Mouse (Mus musculus) midbrain, embryonic 10.5 days (tissue): Measurements from ENCODE around the gene Rps18. TPM values are rescaled to one million over a fixed set of nuclear protein-coding genes. Genes with fewer than 3 reads are reported as not detected.
"Not testable (repeated sequence)": the region's sequence is repeated elsewhere in the genome, so short reads cannot be mapped to it uniquely, and the experiment has no call there.

ENCODE experiments used
- DNase-seq: peaks from one replicate; pipeline ENCODE4 v3.0.0-alpha.2; 2017; ENCODE audit warnings: low spot score
- H3K27ac ChIP-seq: fragments of 300-500 bp; sonication (generic); replicated peaks from 2 replicates; pipeline ENCODE4 v1.5.1; 2016; ENCODE audit warnings: mild to moderate bottlenecking
- H3K27me3 ChIP-seq: fragments of 300-500 bp; sonication (generic); 2 replicates; pipeline ENCODE4 v1.6.1; 2016; ENCODE audit warnings: low read depth, mild to moderate bottlenecking; ENCODE audit not compliant: poor library complexity, severe bottlenecking
- H3K36me3 ChIP-seq: fragments of 300-500 bp; sonication (generic); 2 replicates; pipeline ENCODE4 v1.6.1; 2016; ENCODE audit warnings: mild to moderate bottlenecking, moderate library complexity
- H3K4me1 ChIP-seq: fragments of 300-500 bp; sonication (generic); 2 replicates; pipeline ENCODE4 v1.6.1; 2016
- H3K4me3 ChIP-seq: fragments of 300-500 bp; sonication (generic); 2 replicates; pipeline ENCODE4 v1.5.1; 2016; ENCODE audit warnings: mild to moderate bottlenecking, moderate library complexity
- H3K9me3 ChIP-seq: fragments of 300-500 bp; sonication (generic); replicated peaks from 2 replicates; pipeline ENCODE4 v1.6.1; 2016; ENCODE audit warnings: mild to moderate bottlenecking
- WGBS: fragments of 180-500 bp; shearing (Covaris S2); methylation state at CpG from one replicate; pipeline ENCODE4 v1.1.7; 2016; 5-methylcytosine and 5-hydroxymethylcytosine counted together
- polyA plus RNA-seq: library from polyadenylated mRNA; unstranded; fragments of >200 nt; fragmentation: Nextera tagmentation; extraction: Ambion mirVana; gene quantifications from 2 replicates; pipeline ENCODE4 v1.2.1, GENCODE M21; 2016

Gene Rps18
- polyA plus RNA-seq, 1 experiment from 2014 or later: 1,576 TPM

DNA sequence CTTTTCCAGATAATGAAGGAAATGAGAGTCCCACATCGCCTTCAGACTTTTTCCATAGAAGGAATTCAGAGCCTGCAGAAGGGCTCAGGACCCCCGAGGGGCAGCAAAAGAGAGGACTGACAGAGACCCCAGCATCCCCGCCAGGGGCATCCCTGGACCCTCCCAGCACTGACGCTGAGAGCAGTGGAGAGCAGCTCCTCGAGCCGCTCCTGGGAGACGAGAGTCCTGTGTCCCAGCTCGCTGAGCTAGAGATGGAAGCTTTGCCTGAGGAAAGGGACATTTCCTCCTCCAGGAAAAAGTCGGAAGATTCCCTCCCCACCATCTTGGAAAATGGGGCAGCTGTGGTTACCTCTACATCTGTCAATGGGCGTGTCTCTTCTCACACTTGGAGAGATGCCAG is 42.5 kb downstream of the Rps18 start:
- H3K27ac ChIP-seq: no peak overlapping the region
- DNase-seq: no peak
- H3K4me3 ChIP-seq: 0 out of 2 replicates have a peak overlapping the region, but pooled peaks have one; percentile 21
- peaks cover 64% of the 10 kb centered on the region for H3K36me3 ChIP-seq
- no peaks in the 10 kb centered on the region for H3K9me3 ChIP-seq
- peaks cover 11% of the 10 kb centered on the region for H3K27me3 ChIP-seq
- WGBS: 90% methylated on average over 10 of the region's 10 CpGs
- H3K4me1 ChIP-seq: peaks cover 65% of the 10 kb centered on the region

DNA sequence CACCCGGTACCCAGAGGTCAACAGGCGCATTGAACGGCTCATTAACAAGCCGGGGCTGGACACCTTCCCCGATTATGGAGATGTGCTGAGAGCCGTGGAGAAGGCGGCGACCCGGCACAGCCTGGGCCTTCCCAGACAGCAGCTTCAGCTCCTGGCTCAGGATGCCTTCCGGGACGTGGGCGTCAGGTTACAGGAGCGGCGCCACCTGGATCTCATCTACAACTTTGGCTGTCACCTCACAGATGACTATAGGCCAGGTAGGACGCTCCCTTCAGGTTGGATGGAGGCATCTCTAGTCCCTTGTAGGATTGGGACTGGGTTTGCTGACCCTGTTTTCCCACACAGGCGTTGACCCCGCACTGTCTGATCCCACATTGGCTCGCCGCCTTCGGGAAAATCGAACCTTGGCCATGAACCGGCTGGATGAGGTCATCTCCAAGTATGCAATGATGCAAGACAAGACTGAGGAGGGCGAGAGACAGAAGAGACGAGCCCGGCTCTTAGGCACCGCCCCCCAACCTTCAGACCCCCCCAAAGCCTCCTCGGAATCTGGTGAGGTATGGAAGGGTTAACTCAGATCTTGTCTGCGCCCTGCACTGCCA is 43.9 kb downstream of the Rps18 start:
- DNase-seq: no peak
- H3K9me3 ChIP-seq: no peaks in the 10 kb centered on the region
- peaks cover 50% of the 10 kb centered on the region for H3K36me3 ChIP-seq
- 93% methylated on average over 28 of the region's 28 CpGs for WGBS
- H3K27ac ChIP-seq: no peak overlapping the region
- peaks cover 58% of the 10 kb centered on the region for H3K4me1 ChIP-seq
- H3K27me3 ChIP-seq: peaks cover 3% of the 10 kb centered on the region; the same call in 1 of the 2 replicates
- 0 out of 2 replicates have a peak overlapping the region, but pooled peaks have one; percentile 10 for H3K4me3 ChIP-seq

DNA sequence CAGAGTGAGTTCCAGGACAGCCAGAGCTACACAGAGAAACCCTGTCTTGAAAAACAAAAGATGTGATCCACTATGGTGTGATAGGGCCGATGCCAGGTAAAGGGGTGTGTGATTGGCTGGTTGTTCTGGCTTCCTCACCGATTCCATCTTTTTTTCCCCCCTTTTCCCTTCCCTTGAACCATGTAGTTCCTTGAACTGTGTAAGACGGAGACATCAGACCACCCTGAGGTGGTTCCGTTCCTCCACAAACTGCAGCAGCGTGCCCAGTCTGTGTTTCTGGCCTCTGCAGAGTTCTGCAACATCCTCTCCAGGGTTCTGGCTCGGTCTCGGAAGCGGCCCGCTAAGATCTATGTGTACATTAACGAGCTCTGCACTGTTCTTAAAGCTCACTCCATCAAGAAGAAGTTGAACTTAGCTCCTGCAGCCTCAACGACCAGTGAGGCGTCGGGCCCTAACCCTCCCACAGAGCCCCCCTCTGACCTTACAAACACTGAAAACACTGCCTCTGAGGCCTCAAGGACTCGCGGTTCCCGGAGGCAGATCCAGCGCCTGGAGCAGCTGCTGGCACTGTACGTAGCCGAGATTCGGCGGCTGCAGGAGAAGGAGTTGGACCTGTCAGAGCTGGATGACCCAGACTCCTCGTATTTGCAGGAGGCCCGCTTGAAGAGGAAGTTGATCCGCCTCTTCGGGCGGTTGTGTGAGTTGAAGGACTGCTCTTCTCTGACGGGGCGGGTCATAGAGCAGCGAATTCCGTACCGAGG is 44.6 kb downstream of the Rps18 start:
- WGBS: 95% methylated on average over 31 of the region's 31 CpGs

DNA sequence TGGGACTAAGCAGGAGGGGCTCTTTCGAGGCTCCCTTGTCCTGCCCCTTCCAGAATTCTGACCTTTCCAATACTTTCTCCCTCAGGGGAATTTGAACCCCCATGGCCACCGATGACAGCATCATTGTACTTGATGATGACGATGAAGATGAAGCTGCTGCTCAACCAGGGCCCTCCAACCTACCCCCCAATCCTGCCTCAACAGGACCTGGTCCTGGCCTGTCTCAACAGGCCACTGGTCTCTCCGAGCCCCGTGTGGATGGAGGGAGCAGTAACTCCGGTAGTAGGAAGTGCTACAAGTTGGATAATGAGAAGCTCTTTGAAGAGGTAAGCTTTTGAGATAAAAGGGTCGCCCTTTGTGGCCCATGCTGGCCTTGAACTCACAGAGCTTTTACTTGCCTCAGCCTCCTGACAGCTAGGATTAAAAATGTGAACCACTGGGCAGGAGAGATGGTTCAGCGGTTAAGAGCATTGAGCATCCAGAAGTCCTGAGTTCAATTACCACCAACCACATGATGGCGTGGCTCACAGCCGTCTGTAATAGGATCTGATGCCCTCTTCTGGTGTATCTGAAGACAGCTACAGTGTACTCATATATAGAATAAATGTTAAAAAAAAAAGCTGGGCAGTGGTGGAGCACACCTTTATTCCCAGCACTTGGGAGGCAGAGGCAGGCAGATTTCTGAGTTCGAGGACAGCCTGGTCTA is 45.3 kb downstream of the Rps18 start:
- WGBS: 56% methylated on average over 11 of the region's 11 CpGs
- Histone ChIP-seq H3K36me3 (peaks cover 50% of the 10 kb centered on the region), H3K27ac (peak overlapping the region; percentile 91), H3K4me3 (peak overlapping the region; percentile 85), H3K27me3 (peaks cover 7% of the 10 kb centered on the region; the same call in 1 of the 2 replicates), H3K9me3 (no peaks in the 10 kb centered on the region), H3K4me1 (peaks cover 50% of the 10 kb centered on the region)
- DNase-seq: no peak

More for the DNA sequence above, 44.6 kb downstream of the Rps18 start:
- H3K27me3 ChIP-seq: peaks cover 7% of the 10 kb centered on the region; the same call in 1 of the 2 replicates
- no peak for DNase-seq
- H3K4me1 ChIP-seq: peaks cover 52% of the 10 kb centered on the region
- peaks cover 50% of the 10 kb centered on the region for H3K36me3 ChIP-seq
- peak overlapping the region; percentile 85; the same call in 1 of the 2 replicates for H3K4me3 ChIP-seq
- no peaks in the 10 kb centered on the region for H3K9me3 ChIP-seq
- no peak overlapping the region for H3K27ac ChIP-seq

DNA sequence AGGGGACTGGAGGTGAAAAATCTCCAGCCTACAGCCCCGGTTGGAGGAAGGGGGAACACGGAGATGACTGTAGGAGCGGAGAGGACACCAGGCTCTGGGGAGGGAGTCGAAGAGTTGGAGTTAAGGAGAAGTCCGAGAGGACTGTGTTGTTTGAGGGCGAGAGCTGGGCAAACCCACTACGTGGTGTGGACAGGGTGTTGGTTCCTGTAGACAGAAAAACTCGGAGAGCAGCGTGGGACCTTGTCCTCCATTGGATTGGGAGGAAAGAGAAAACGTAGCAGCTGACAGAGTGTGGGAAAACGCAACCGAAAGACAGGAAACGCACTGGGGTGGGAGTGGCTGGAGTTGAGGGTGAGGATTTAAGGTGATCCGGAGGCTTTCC is 45.9 kb downstream of the Rps18 start:
- Histone ChIP-seq H3K27ac (peak overlapping the region; percentile 91), H3K4me1 (peaks cover 47% of the 10 kb centered on the region), H3K36me3 (peaks cover 46% of the 10 kb centered on the region), H3K4me3 (peak overlapping the region; percentile 85), H3K9me3 (no peaks in the 10 kb centered on the region), H3K27me3 (peaks cover 7% of the 10 kb centered on the region; the same call in 1 of the 2 replicates)
- 1% methylated on average over 14 of the region's 14 CpGs for WGBS
- DNase-seq: no peak

DNA sequence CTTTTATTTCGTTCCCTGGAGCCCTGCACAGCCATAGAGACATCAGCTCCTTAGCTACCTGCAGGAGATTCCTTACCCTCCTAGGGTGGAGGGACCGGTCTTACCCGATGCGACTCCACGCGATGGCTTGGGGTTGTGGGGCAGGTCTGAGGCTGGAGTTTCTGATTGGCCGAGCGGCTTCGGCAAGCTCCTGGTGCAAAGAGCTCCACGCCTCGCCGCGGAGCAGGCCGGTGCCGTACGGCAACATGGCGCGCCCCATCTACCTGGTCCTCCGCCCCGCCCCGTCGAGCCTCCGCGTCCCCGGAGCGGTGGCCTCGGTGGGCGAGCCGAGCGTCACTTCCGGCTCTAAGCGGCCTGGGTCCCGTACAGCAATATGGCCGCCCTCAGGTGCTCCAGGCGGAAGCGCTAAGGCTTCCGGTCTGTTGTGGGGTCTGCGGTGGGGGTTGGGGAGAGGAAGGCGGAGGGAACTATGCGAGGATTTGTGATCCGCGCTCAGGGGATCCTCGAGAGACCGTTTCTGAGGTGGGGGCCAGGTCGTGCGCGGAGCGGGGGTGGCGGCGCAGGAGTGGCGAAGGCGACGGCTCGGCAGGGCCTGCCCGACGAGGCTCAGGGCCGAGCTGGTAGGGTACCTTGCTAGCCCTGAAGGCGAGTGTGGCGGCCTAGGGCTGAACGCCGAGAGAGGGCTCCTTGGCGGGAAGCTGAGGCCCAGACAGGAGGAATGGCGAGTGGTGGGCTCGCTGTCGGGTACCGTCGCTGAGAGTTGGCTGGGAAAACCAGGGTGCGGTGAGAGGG is 46.5 kb downstream of the Rps18 start, which contains the start of gene Daxx:
Daxx (plus strand) TSS at position 338 of the 792 bp plus-strand sequence.
- peaks cover 7% of the 10 kb centered on the region; the same call in 1 of the 2 replicates for H3K27me3 ChIP-seq
- H3K4me1 ChIP-seq: peaks cover 44% of the 10 kb centered on the region
- WGBS: under 1% methylated on average over 68 of the region's 68 CpGs
- peak; percentile 99 for DNase-seq
- peak within 1 kb of the TSS; percentile 91 for H3K27ac ChIP-seq
- H3K36me3 ChIP-seq: peaks cover 40% of the 10 kb centered on the region
- peak within 1 kb of the TSS; percentile 85 for H3K4me3 ChIP-seq
- H3K9me3 ChIP-seq: no peaks in the 10 kb centered on the region

DNA sequence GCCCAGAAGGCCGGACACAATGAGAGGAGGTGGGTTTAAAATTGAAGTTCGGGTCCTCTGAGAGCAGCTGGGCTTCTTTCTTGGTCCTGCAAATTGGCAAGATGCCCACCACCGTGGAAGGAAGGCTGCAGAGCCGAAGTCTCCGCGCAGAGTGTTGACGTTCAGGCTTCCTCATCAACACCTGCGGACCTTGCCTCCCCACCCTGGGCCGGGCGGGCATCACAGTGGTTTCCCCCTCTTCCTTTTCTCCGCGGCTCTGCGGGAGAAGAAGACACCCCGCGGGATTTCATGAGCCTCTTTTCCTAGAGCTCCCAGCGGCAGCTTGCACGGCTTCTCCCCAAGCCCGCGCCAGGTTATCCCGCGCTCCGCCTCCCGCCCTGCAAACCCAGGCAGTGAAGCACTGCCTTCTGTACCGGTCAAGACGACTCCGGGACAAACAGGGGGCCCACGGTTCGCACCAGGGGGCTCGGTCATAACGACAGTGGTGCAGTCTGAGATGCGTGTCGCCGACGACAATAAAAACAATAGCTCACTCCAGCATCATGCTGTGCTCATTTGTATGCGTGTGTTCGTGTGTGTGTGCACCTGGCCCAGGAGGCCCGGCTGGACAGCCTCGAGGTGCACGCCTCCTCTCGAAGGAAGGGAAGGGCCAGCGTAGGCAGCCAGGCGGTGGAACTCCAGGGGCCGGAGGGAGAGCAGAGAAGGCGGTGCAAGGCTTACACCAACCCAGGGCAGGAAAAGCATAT is 47.3 kb downstream of the Rps18 start:
- Histone ChIP-seq H3K36me3 (peaks cover 32% of the 10 kb centered on the region), H3K4me1 (peaks cover 39% of the 10 kb centered on the region), H3K4me3 (peak overlapping the region; percentile 85), H3K9me3 (no peaks in the 10 kb centered on the region), H3K27ac (peak overlapping the region; percentile 91), H3K27me3 (peaks cover 7% of the 10 kb centered on the region; the same call in 1 of the 2 replicates)
- WGBS: under 1% methylated on average over 44 of the region's 44 CpGs
- DNase-seq: peak; percentile 54

DNA sequence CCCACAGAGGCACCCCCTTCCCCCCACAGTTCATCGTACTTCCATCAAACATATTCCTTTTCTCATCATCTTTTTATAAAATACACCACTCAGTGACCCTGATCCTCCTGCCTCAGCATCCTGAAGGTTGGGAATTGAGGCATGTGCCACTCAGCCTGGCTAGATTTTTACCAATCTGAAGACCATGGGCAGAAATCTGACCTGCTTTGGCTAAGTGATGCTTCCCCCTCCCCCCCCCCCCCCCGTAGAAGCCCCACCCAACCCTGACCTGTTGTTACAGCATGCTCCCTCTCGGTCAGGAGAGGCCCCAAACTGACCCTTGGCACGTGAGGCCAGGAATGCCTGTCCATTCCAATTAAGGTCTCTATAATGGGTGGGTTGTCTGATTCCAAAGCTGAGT is 51.0 kb downstream of the Rps18 start, which contains the start of gene Platr17:
Platr17 (plus strand) TSS at position 301 of the 400 bp plus-strand sequence.
- not testable (repeated sequence) for H3K36me3 ChIP-seq, DNase-seq, H3K27ac ChIP-seq, H3K9me3 ChIP-seq, H3K27me3 ChIP-seq, H3K4me3 ChIP-seq
- peaks cover 18% of the 10 kb centered on the region for H3K4me1 ChIP-seq
- WGBS: 29% methylated on average over 4 of the region's 4 CpGs

DNA sequence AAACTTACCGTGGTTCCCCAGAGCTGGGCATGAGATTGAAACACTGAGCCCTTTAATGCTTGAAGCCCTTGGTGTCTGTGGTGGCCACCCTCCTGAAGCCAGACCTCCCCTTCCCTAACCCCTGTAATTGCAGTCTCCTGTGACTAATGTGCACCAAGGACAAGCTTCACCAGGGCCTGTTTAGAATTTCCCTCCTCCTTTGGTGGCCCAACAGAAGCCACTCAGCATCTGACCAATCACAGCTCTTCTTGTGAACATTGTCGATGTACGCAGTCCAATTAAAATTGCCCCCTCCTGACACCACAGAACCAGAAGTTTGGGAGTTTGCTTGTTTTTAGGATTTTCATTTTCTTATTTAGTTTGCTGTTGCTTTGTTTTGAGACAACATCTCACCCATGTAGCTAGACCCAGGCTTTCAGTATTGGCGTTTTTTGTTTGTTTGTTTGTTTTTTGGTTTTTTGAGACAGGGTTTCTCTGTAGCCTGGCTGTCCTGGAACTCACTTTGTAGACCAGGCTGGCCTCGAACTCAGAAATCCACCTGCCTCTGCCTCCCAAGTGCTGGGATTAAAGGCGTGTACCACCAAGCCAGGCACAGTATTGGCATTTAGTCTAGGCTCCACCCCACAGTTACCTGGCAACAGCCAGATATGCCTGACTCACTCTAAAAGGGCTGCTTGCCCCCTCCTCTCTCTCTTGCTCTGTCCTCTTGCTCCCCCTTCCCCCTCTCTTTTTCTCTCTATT is 51.7 kb downstream of the Rps18 start:
- H3K4me1 ChIP-seq: peaks cover 17% of the 10 kb centered on the region
- H3K36me3 ChIP-seq, H3K4me3 ChIP-seq, H3K27ac ChIP-seq, DNase-seq, H3K27me3 ChIP-seq, H3K9me3 ChIP-seq: not testable (repeated sequence)
- 80% methylated on average over 6 of the region's 6 CpGs for WGBS

DNA sequence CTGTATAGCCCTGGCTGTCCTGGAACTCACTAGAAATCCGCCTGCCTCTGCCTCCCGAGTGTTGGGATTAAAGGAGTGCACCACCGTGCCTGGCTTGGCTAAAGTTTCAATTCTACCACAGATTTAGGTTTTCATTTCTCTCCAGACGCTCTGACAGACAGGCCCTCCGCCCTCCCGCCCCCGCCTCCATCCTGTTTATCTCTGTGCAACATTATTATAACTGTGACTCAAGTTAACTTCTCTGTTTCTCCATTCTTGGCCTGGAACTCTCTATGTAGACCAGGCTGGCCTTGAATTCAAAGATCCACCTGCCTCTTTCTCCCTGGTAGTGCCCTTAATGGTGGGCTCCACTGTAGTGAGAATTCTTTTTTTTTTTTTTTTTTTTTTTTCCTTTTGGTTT is 53.3 kb downstream of the Rps18 start:
- no peak overlapping the region for H3K27ac ChIP-seq
- peaks cover 7% of the 10 kb centered on the region; the same call in 1 of the 2 replicates for H3K27me3 ChIP-seq
- no peak for DNase-seq
- peaks cover 5% of the 10 kb centered on the region for H3K4me1 ChIP-seq
- no peaks in the 10 kb centered on the region for H3K36me3 ChIP-seq
- 85% methylated on average over 7 of the region's 7 CpGs for WGBS
- H3K9me3 ChIP-seq: no peaks in the 10 kb centered on the region
- no peak overlapping the region for H3K4me3 ChIP-seq

DNA sequence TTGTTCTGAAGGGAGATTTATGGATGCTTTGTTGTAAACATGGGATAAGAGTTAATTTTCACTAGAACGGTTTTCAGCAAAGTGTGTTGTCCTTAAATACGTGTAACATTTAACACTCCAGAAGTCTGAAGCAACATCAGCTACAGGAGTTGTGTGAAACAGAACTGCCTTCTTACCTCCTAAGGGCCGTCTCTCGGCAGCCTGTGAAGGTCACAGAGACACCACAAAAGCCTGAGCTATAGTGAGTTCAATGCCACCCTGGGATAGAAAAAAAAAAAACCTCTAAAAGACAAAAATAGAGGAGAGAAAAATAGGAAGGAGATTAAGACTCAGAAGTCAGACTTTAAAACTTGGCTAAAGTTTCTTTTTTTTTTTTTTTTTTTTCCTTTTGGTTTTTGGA is 53.7 kb downstream of the Rps18 start:
- 88% methylated on average over 4 of the region's 4 CpGs for WGBS
- H3K36me3 ChIP-seq: no peaks in the 10 kb centered on the region
- DNase-seq: no peak
- H3K27me3 ChIP-seq: peaks cover 6% of the 10 kb centered on the region; the same call in 1 of the 2 replicates
- no peaks in the 10 kb centered on the region for H3K9me3 ChIP-seq
- H3K27ac ChIP-seq: no peak overlapping the region
- H3K4me3 ChIP-seq: no peak overlapping the region
- H3K4me1 ChIP-seq: peaks cover 5% of the 10 kb centered on the region
